Mouse (Mus musculus): ENCODE measurements around the gene Arhgap17. TPM values are rescaled to one million over a fixed set of nuclear protein-coding genes. Genes with fewer than 3 reads are reported as not detected.

The Arhgap17 gene
- polyA plus RNA-seq, 1 experiment from 2014 or later, result 35.6 TPM

GRCm38 (mm10) chr7:123354392-123354791 lies 15.3 kb downstream of the Arhgap17 start:
- Histone ChIP-seq H3K27ac (ENCODE audit: low read depth, low read length) (no peak overlapping the region), H3K9me3 (ENCODE audit: control insufficient read depth, low read length) (no peaks in the 10 kb centered on the region), H3K4me3 (ENCODE audit: low read depth, low read length) (no peak overlapping the region), H3K4me1 (replicated peaks; ENCODE audit: control insufficient read depth, insufficient read depth, low read length) (peaks cover 4% of the 10 kb centered on the region; the same call in 1 of the 2 replicates), H3K27me3 (ENCODE audit: control insufficient read depth, insufficient read depth, low read length) (no peaks in the 10 kb centered on the region), H3K36me3 (ENCODE audit: control insufficient read depth, insufficient read depth, low read length) (no peaks in the 10 kb centered on the region), H3K4me2 (ENCODE audit: low read depth, low read length, severe bottlenecking) (no peak overlapping the region), H3K9ac (ENCODE audit: low read length) (no peak overlapping the region)
- WGBS, result 90% methylated on average over 5 of the region's 5 CpGs
- no peak for ATAC-seq (replicated peaks; ENCODE audit: low FRiP score)
- no peak for DNase-seq (ENCODE audit: low spot score)

- H3K4me1 ChIP-seq (replicated peaks; ENCODE audit: control insufficient read depth, insufficient read depth, low read length), result no peaks in the 10 kb centered on the region
- DNase-seq (ENCODE audit: low spot score) (no peak), ATAC-seq (replicated peaks; ENCODE audit: low FRiP score) (no peak)
- H3K27me3 ChIP-seq (ENCODE audit: control insufficient read depth, insufficient read depth, low read length), result no peaks in the 10 kb centered on the region
- 83% methylated on average over 5 of the region's 5 CpGs for WGBS
- no peaks in the 10 kb centered on the region for H3K9me3 ChIP-seq (ENCODE audit: control insufficient read depth, low read length)
- H3K9ac ChIP-seq (ENCODE audit: low read length), result no peak overlapping the region
- no peak overlapping the region for H3K27ac ChIP-seq (ENCODE audit: low read depth, low read length)
- no peaks in the 10 kb centered on the region for H3K36me3 ChIP-seq (ENCODE audit: control insufficient read depth, insufficient read depth, low read length)
- H3K4me3 ChIP-seq (ENCODE audit: low read depth, low read length), result no peak overlapping the region
- H3K4me2 ChIP-seq (ENCODE audit: low read depth, low read length, severe bottlenecking), result no peak overlapping the region
Measured at GRCm38 (mm10) chr7:123353879-123354278, 15.8 kb downstream of the Arhgap17 start.

- no peak overlapping the region for H3K9ac ChIP-seq (ENCODE audit: low read length)
- H3K9me3 ChIP-seq (ENCODE audit: control insufficient read depth, low read length), result no peaks in the 10 kb centered on the region
- H3K4me1 ChIP-seq (replicated peaks; ENCODE audit: control insufficient read depth, insufficient read depth, low read length), result no peaks in the 10 kb centered on the region
- H3K36me3 ChIP-seq (ENCODE audit: control insufficient read depth, insufficient read depth, low read length), result no peaks in the 10 kb centered on the region
- H3K4me3 ChIP-seq (ENCODE audit: low read depth, low read length), result no peak overlapping the region
- H3K27me3 ChIP-seq (ENCODE audit: control insufficient read depth, insufficient read depth, low read length), result no peaks in the 10 kb centered on the region
- no peak overlapping the region for H3K4me2 ChIP-seq (ENCODE audit: low read depth, low read length, severe bottlenecking)
- DNase-seq (ENCODE audit: low spot score) (no peak), ATAC-seq (replicated peaks; ENCODE audit: low FRiP score) (no peak)
- 89% methylated on average over 4 of the region's 4 CpGs for WGBS
- H3K27ac ChIP-seq (ENCODE audit: low read depth, low read length), result no peak overlapping the region
Measured at GRCm38 (mm10) chr7:123353081-123353480, 16.6 kb downstream of the Arhgap17 start.

GRCm38 (mm10) chr7:123350243-123350642 lies 19.5 kb downstream of the Arhgap17 start:
- Histone ChIP-seq H3K27me3 (ENCODE audit: control insufficient read depth, insufficient read depth, low read length) (no peaks in the 10 kb centered on the region), H3K9ac (ENCODE audit: low read length) (no peak overlapping the region), H3K27ac (ENCODE audit: low read depth, low read length) (no peak overlapping the region), H3K4me2 (ENCODE audit: low read depth, low read length, severe bottlenecking) (no peak overlapping the region), H3K4me3 (ENCODE audit: low read depth, low read length) (no peak overlapping the region), H3K9me3 (ENCODE audit: control insufficient read depth, low read length) (no peaks in the 10 kb centered on the region), H3K4me1 (replicated peaks; ENCODE audit: control insufficient read depth, insufficient read depth, low read length) (no peaks in the 10 kb centered on the region), H3K36me3 (ENCODE audit: control insufficient read depth, insufficient read depth, low read length) (no peaks in the 10 kb centered on the region)
- DNase-seq (ENCODE audit: low spot score), result no peak
- no peak for ATAC-seq (replicated peaks; ENCODE audit: low FRiP score)
- 75% methylated on average over 2 of the region's 2 CpGs for whole genome bisulfite sequencing

- no peaks in the 10 kb centered on the region for H3K27me3 ChIP-seq (ENCODE audit: control insufficient read depth, insufficient read depth, low read length)
- no peak overlapping the region for H3K4me3 ChIP-seq (ENCODE audit: low read depth, low read length)
- no peak overlapping the region for H3K27ac ChIP-seq (ENCODE audit: low read depth, low read length)
- 76% methylated on average over 11 of the region's 11 CpGs for WGBS
- no peaks in the 10 kb centered on the region for H3K36me3 ChIP-seq (ENCODE audit: control insufficient read depth, insufficient read depth, low read length)
- DNase-seq (ENCODE audit: low spot score), result no peak
- no peaks in the 10 kb centered on the region for H3K9me3 ChIP-seq (ENCODE audit: control insufficient read depth, low read length)
- no peak overlapping the region for H3K4me2 ChIP-seq (ENCODE audit: low read depth, low read length, severe bottlenecking)
- no peak for ATAC-seq (replicated peaks; ENCODE audit: low FRiP score)
- no peaks in the 10 kb centered on the region for H3K4me1 ChIP-seq (replicated peaks; ENCODE audit: control insufficient read depth, insufficient read depth, low read length)
- no peak overlapping the region for H3K9ac ChIP-seq (ENCODE audit: low read length)
Measured at GRCm38 (mm10) chr7:123349813-123350212, 19.9 kb downstream of the Arhgap17 start.

- no peaks in the 10 kb centered on the region for H3K27me3 ChIP-seq (ENCODE audit: control insufficient read depth, insufficient read depth, low read length)
- WGBS, result 87% methylated on average over 7 of the region's 7 CpGs
- no peak overlapping the region for H3K4me2 ChIP-seq (ENCODE audit: low read depth, low read length, severe bottlenecking)
- H3K27ac ChIP-seq (ENCODE audit: low read depth, low read length), result no peak overlapping the region
- no peak for ATAC-seq (replicated peaks; ENCODE audit: low FRiP score)
- H3K4me3 ChIP-seq (ENCODE audit: low read depth, low read length), result no peak overlapping the region
- DNase-seq (ENCODE audit: low spot score), result no peak
- H3K9me3 ChIP-seq (ENCODE audit: control insufficient read depth, low read length), result no peaks in the 10 kb centered on the region
- H3K4me1 ChIP-seq (replicated peaks; ENCODE audit: control insufficient read depth, insufficient read depth, low read length), result 0 out of 2 replicates have a peak, but pooled peaks cover 1% of the 10 kb centered on the region
- H3K36me3 ChIP-seq (ENCODE audit: control insufficient read depth, insufficient read depth, low read length), result no peaks in the 10 kb centered on the region
- H3K9ac ChIP-seq (ENCODE audit: low read length), result no peak overlapping the region
Measured at GRCm38 (mm10) chr7:123346631-123347290, 23.0 kb downstream of the Arhgap17 start.

- H3K27me3 ChIP-seq (ENCODE audit: control insufficient read depth, insufficient read depth, low read length), result no peaks in the 10 kb centered on the region
- no peak overlapping the region for H3K4me3 ChIP-seq (ENCODE audit: low read depth, low read length)
- ATAC-seq (replicated peaks; ENCODE audit: low FRiP score), result no peak
- H3K4me2 ChIP-seq (ENCODE audit: low read depth, low read length, severe bottlenecking), result no peak overlapping the region
- no peaks in the 10 kb centered on the region for H3K36me3 ChIP-seq (ENCODE audit: control insufficient read depth, insufficient read depth, low read length)
- 87% methylated on average over 3 of the region's 3 CpGs for whole genome bisulfite sequencing
- no peak for DNase-seq (ENCODE audit: low spot score)
- H3K9me3 ChIP-seq (ENCODE audit: control insufficient read depth, low read length), result no peaks in the 10 kb centered on the region
- H3K27ac ChIP-seq (ENCODE audit: low read depth, low read length), result no peak overlapping the region
- no peak overlapping the region for H3K9ac ChIP-seq (ENCODE audit: low read length)
- peaks cover 11% of the 10 kb centered on the region; the same call in 1 of the 2 replicates for H3K4me1 ChIP-seq (replicated peaks; ENCODE audit: control insufficient read depth, insufficient read depth, low read length)
Measured at GRCm38 (mm10) chr7:123345041-123345544, 24.6 kb downstream of the Arhgap17 start.

GRCm38 (mm10) chr7:123344079-123344780 lies 25.5 kb downstream of the Arhgap17 start:
- Histone ChIP-seq H3K9me3 (ENCODE audit: control insufficient read depth, low read length) (no peaks in the 10 kb centered on the region), H3K4me3 (ENCODE audit: low read depth, low read length) (no peak overlapping the region), H3K36me3 (ENCODE audit: control insufficient read depth, insufficient read depth, low read length) (no peaks in the 10 kb centered on the region), H3K4me1 (replicated peaks; ENCODE audit: control insufficient read depth, insufficient read depth, low read length) (peaks cover 11% of the 10 kb centered on the region; the same call in 1 of the 2 replicates), H3K9ac (ENCODE audit: low read length) (no peak overlapping the region), H3K27me3 (ENCODE audit: control insufficient read depth, insufficient read depth, low read length) (no peaks in the 10 kb centered on the region), H3K4me2 (ENCODE audit: low read depth, low read length, severe bottlenecking) (no peak overlapping the region), H3K27ac (ENCODE audit: low read depth, low read length) (no peak overlapping the region)
- 93% methylated on average over 5 of the region's 5 CpGs for WGBS
- ATAC-seq (replicated peaks; ENCODE audit: low FRiP score), result no peak
- DNase-seq (ENCODE audit: low spot score), result no peak

Data from forebrain, embryonic 11.5 days (tissue).